Mouse (Mus musculus) right cerebral cortex, postnatal 10 days (tissue): ENCODE data around the gene Slc25a10.

Experiments used
- DNase-seq, 2 experiments: peaks; one replicate each; pipeline ENCODE4 v3.0.0; 2021; ENCODE audit warnings: low spot score in 2 of 2

Slc25a10 gene

DNA sequence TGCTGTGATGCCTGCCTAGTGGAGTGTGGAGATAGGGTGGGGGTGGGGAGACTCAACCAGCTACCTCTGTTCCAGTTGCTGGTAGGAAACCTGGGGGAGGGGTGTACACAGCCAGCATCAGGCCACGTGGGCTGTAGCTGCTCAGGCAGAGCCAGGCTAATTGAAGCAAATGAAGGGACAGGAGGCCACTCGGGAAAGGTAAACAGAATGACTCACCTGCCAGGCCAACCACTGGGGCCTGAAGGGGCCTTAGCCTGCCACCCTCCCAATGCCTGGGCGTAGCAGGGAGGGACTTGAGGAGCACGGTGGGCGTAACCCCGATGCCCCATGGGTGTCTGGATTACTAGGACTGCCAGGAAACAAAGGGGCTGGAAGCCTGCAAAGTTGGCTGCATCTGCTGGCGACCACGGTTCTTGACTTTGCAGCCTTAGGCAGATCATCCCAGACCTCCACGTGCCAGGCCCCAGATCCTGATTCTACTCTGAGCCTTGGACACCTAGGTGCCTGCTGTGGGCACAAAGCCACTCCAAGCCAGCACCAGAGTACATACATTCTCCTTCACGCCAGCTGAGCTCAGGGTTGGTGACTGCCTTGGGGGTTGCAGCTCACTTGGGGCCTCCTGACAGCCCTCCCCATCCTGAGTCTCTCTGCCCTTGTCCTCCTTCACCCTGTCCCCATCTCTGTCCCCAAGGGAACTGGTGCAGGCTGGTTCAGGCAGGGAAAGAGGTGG is 47.8 kb downstream of the Slc25a10 start:
- DNase-seq: no peak

DNA sequence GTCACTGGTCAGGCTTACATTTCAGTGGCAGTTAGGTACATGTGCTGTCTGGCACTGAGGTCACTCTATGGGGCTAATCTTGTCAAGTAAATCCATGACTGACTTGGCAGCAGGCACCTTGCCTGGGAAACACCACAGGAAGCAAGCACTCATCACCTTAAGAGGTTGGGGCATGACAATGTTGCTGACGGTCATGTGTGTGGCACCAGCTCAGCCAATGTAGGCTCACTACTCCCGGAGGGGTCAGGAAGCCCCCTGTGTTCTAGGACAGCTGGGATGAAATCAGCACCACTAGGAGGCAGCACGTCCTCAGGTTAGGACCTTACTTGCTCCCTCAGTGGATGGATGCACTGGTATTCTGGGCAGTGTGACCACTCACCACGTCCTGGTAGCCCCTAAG is 50.3 kb downstream of the Slc25a10 start:
- no peak for DNase-seq

DNA sequence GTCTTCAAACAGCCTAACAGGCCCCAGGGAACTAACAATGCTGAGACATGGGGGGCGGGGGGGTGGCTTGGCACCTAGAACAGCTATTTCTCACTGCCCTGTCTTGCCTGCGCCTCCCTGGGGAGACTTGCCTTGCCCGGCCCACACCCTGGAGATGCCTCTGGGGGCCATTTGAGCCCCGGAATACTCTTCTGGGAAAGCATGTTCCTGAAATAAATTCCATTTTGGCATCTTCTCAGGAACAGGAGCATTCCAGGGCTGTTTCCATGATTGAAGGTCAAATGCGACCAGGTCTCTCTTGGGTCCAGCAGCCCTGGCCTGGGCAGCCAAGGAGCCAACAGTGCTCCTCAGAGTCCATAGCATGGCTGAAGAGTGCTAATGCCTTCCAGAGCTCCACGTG is 50.7 kb downstream of the Slc25a10 start:
- DNase-seq: no peak

DNA sequence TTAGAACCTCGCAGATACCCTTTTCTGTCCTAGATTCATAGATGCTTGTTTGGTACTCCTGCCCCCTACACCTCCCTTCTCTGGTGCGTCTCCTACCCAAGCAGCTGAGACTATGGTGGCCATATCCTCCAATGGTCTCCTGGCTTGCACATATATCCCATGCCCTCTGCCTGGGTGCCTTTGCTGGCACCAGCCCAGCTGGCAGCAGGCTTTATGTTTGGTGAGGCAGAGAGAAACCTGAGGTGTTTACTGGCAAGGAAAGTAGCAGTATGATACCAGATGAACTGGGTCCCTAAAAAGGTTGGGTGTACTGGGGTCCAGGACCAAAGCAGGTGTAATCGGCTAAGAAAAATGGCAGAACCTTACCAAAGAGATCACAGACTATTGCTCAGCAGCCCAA is 54.3 kb downstream of the Slc25a10 start:
- no peak for DNase-seq

DNA sequence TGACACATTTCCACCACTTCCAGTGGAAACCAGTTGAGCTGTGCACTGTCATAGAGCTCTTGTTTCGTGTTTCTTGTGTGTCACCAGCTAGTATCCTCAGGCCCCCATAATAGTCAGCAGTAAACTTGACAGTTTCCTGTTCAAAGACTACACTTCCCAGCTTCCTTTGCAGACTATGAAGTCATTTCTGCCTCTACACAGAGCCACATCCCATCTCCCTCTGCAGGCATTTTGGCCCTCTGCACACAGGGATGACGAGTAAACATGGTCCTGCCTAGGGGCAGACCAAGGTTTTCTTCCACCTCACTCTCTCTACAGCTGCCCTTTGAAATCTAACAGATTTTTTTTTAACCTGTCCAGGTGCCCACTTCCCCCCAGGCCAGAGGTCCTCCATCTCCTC is 55.8 kb downstream of the Slc25a10 start:
- no peak for DNase-seq

DNA sequence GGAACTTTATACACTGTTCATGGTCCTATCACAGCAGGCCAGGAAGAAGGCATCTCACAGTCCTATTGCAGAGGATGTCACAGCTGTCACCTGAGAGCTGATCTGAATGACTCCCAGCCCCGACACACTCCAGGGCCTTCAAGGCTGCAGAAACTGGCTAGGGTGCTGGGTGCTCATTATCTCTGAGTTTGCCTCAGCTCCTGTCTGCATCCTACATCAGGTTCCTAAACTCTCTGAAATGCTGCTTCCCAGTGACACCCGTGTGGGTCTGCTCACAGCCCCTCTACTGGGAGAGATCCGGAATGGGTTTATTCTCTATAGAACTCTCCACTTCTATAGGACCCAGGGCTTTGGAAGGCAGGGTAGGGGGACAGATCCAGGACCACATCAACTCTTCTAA is 56.6 kb downstream of the Slc25a10 start:
- no peak for DNase-seq

DNA sequence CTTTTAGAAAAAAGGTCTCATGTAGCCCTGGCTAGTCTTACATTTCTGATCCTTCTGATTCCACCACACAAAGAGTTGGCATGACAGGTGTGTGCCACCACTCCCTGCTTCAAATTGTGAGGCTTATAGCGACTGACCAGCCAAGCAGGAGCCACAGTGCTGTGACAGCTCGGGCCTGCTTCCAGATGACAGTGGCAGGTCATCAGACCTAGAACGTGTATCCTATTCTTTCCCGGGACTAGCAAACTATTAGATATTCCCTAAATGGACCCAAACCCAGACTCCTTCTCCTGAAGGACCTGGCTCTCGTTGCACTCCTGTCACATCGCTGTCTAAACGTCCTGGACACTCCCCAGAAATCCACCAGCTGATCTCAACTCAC is 57.1 kb downstream of the Slc25a10 start:
- no peak for DNase-seq
